Mouse (Mus musculus) neural tube, embryonic 15.5 days (tissue): ENCODE results near the gene Gm28539. TPM values are rescaled to one million over a fixed set of nuclear protein-coding genes. Genes with fewer than 3 reads are reported as not detected.

Experiments used
- ATAC-seq: fragments of 200-750 bp; cut with Nextera tagmentation; 2 replicates; pipeline ENCODE4 v1.8.0; 2017; ENCODE audit warnings: mild to moderate bottlenecking, moderate TSS enrichment, moderate library complexity; ENCODE audit not compliant: low FRiP score
- H3K27ac ChIP-seq: fragments of 300-500 bp; sonication (generic); replicated peaks from 2 replicates; pipeline ENCODE4 v1.5.1; 2015; ENCODE audit warnings: mild to moderate bottlenecking, inconsistent platforms
- H3K27me3 ChIP-seq: fragments of 300-500 bp; sonication (generic); replicated peaks from 2 replicates; pipeline ENCODE4 v1.6.1; 2015; ENCODE audit warnings: inconsistent platforms
- H3K36me3 ChIP-seq: fragments of 300-500 bp; sonication (generic); 2 replicates; pipeline ENCODE4 v1.6.1; 2015; ENCODE audit warnings: inconsistent platforms
- H3K4me1 ChIP-seq: fragments of 300-500 bp; sonication (generic); 2 replicates; pipeline ENCODE4 v1.6.1; 2015; ENCODE audit warnings: inconsistent platforms
- H3K4me2 ChIP-seq: fragments of 300-500 bp; sonication (generic); 2 replicates; pipeline ENCODE4 v1.6.1; 2015; ENCODE audit warnings: inconsistent platforms, mild to moderate bottlenecking, moderate library complexity
- H3K4me3 ChIP-seq: fragments of 300-500 bp; sonication (generic); replicated peaks from 2 replicates; pipeline ENCODE4 v1.5.1; 2015; ENCODE audit warnings: mild to moderate bottlenecking, inconsistent platforms
- H3K9ac ChIP-seq: fragments of 300-500 bp; sonication (generic); replicated peaks from 2 replicates; pipeline ENCODE4 v1.6.1; 2015; ENCODE audit warnings: mild to moderate bottlenecking, inconsistent platforms
- H3K9me3 ChIP-seq: fragments of 300-500 bp; sonication (generic); replicated peaks from 2 replicates; pipeline ENCODE4 v1.6.1; 2016; ENCODE audit warnings: inconsistent platforms
- WGBS: fragments of 180-500 bp; shearing (Covaris S2); methylation state at CpG from one replicate; pipeline ENCODE4 v1.1.7; 2015; ENCODE audit warnings: mixed read lengths; 5-methylcytosine and 5-hydroxymethylcytosine counted together
- polyA plus RNA-seq: library from polyadenylated mRNA; unstranded; fragments of >200 nt; fragmentation: Nextera tagmentation; extraction: Ambion mirVana; gene quantifications from 2 replicates; pipeline ENCODE4 v1.2.1, GENCODE M21; 2015

Gm28539 gene
- polyA plus RNA-seq: 0.17 TPM in 1 of 2 replicates, not detected in the other

DNA sequence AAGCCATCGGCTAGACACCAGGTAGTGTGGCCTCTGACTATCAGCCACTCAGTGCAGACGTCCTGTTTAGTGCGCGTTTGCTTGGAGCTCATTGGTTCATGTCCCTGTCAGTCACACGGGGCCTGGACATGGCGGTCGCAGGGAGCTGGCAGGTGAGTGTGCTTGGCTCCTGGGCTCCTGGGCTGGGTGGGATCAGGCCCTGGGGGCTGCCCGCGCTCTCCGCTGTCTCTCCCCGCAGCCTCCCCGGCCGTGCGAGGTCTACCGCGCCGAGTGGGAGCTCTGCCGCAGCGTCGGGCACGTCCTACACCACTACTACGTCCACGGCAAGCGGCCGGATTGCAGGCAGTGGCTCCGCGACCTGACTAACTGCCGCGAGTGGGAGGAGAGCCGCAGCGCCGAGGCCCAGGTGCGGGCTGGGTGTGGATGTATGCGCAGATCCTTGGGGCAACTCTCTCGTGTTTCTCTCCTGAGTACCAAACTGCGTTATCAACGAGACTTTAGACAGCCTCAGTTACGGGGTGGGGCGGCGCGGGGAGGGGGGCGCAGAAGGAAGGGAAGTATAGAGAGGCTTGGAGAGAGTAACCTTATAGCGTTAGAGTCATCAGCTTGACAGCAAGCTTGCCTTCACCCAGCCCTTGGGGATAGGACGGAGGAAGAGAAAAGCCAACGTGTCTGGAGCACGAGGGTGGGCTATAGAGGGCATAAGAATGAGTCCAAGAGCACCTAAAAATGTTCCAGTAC, at the start of gene Gm28539, which contains the start of gene 2510002D24Rik:
Gm28539 (plus strand) TSS at position 117 of the 741 bp plus-strand sequence.
2510002D24Rik (plus strand) TSS at position 111 of the 741 bp plus-strand sequence.
- Histone ChIP-seq H3K4me3 (peak within 1 kb of the TSS; percentile 92), H3K4me2 (peak within 1 kb of the TSS; percentile 63), H3K9me3 (no peaks in the 10 kb centered on the region), H3K4me1 (peaks cover 14% of the 10 kb centered on the region; the same call in 1 of the 2 replicates), H3K36me3 (peaks cover 34% of the 10 kb centered on the region), H3K27me3 (no peaks in the 10 kb centered on the region), H3K27ac (peak within 1 kb of the TSS; percentile 86), H3K9ac (peak within 1 kb of the TSS; percentile 84)
- under 1% methylated on average over 46 of the region's 46 CpGs for WGBS
- ATAC-seq: peak; percentile 98

DNA sequence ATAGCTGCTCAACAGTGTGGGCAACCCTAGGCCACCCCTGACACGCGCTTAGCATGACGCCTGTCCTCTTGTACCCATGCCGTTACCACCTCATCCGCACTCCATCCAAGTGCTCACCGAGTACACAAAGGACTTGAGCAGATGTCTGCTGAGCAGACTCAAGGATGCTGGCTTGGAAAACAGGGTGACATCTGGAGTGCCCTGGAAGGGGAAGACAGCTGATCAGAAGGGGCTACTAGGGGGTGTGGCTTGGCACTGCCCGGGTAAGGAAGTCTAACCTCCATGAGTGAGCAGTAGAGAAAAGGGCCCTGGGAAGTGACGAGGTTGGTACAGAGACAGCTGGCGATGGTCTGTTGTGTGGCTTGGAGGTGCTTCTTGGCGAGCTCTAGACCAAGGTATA, 49.7 kb upstream of the Gm28539 start:
- no peak overlapping the region for H3K27ac ChIP-seq
- no peak overlapping the region for H3K4me3 ChIP-seq
- H3K4me2 ChIP-seq: no peak overlapping the region
- H3K9me3 ChIP-seq: no peaks in the 10 kb centered on the region
- no peak for ATAC-seq
- no peaks in the 10 kb centered on the region for H3K27me3 ChIP-seq
- no peaks in the 10 kb centered on the region for H3K4me1 ChIP-seq
- no peak overlapping the region for H3K9ac ChIP-seq
- WGBS: 91% methylated on average over 10 of the region's 10 CpGs
- no peaks in the 10 kb centered on the region; the same call in 1 of the 2 replicates for H3K36me3 ChIP-seq

GRCm38 (mm10) chr16:18788627-18789406, 47.6 kb upstream of the Gm28539 start:
- 93% methylated on average over 10 of the region's 10 CpGs for WGBS
- no peaks in the 10 kb centered on the region; the same call in 1 of the 2 replicates for H3K36me3 ChIP-seq

GRCm38 (mm10) chr16:18795223-18795899, 41.0 kb upstream of the Gm28539 start:
- no peak overlapping the region for H3K27ac ChIP-seq
- H3K4me2 ChIP-seq: no peak overlapping the region
- WGBS: 92% methylated on average over 11 of the region's 11 CpGs
- H3K4me3 ChIP-seq: no peak overlapping the region
- no peaks in the 10 kb centered on the region for H3K36me3 ChIP-seq
- no peaks in the 10 kb centered on the region for H3K27me3 ChIP-seq
- H3K9me3 ChIP-seq: no peaks in the 10 kb centered on the region
- no peak for ATAC-seq
- H3K9ac ChIP-seq: no peak overlapping the region
- no peaks in the 10 kb centered on the region for H3K4me1 ChIP-seq

More at GRCm38 (mm10) chr16:18788627-18789406, 47.6 kb upstream of the Gm28539 start:
- ATAC-seq: no peak
- H3K4me1 ChIP-seq: no peaks in the 10 kb centered on the region
- H3K27me3 ChIP-seq: no peaks in the 10 kb centered on the region
- no peak overlapping the region for H3K9ac ChIP-seq
- H3K4me2 ChIP-seq: no peak overlapping the region
- H3K27ac ChIP-seq: no peak overlapping the region
- H3K4me3 ChIP-seq: no peak overlapping the region
- H3K9me3 ChIP-seq: no peaks in the 10 kb centered on the region

GRCm38 (mm10) chr16:18796645-18797044, 39.7 kb upstream of the Gm28539 start:
- no peak for ATAC-seq
- Histone ChIP-seq H3K9ac (no peak overlapping the region), H3K27me3 (no peaks in the 10 kb centered on the region), H3K4me1 (no peaks in the 10 kb centered on the region), H3K27ac (no peak overlapping the region), H3K36me3 (no peaks in the 10 kb centered on the region), H3K9me3 (no peaks in the 10 kb centered on the region), H3K4me3 (no peak overlapping the region), H3K4me2 (no peak overlapping the region)
- WGBS: 90% methylated on average over 7 of the region's 7 CpGs

DNA sequence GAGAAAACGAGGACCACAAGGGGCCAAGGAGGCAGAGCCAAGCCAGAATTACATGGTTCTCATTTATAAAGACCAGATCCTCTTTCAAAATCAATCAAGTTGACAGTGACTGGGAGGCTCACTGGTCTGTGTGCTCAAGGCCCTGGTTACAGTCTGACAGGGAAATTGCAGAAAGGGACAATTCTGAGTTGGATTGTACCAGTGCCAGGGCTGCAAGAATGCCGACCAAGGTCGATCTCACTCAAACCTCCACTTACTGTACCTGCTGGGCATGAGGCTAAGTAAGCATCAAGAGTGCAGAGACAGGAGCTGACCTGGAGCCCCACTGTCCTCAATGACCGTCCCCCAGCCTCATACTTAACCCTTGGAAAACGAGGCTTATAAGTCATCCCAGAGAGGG, 38.2 kb upstream of the Gm28539 start:
- no peaks in the 10 kb centered on the region for H3K9me3 ChIP-seq
- no peaks in the 10 kb centered on the region for H3K27me3 ChIP-seq
- no peaks in the 10 kb centered on the region for H3K36me3 ChIP-seq
- H3K4me3 ChIP-seq: no peak overlapping the region
- H3K27ac ChIP-seq: no peak overlapping the region
- 83% methylated on average over 5 of the region's 5 CpGs for WGBS
- no peak overlapping the region for H3K9ac ChIP-seq
- H3K4me1 ChIP-seq: no peaks in the 10 kb centered on the region
- no peak overlapping the region for H3K4me2 ChIP-seq
- ATAC-seq: no peak

- H3K4me1 ChIP-seq: no peaks in the 10 kb centered on the region
- H3K36me3 ChIP-seq: no peaks in the 10 kb centered on the region
- H3K4me3 ChIP-seq: no peak overlapping the region
- no peak overlapping the region for H3K4me2 ChIP-seq
- H3K9ac ChIP-seq: no peak overlapping the region
- peak; percentile 72; the same call in 1 of the 2 replicates for ATAC-seq
- no peaks in the 10 kb centered on the region for H3K9me3 ChIP-seq
- WGBS: 73% methylated on average over 2 of the region's 2 CpGs
- H3K27me3 ChIP-seq: no peaks in the 10 kb centered on the region
- H3K27ac ChIP-seq: no peak overlapping the region
These were observed 37.5 kb upstream of the Gm28539 start for GRCm38 (mm10) chr16:18798841-18799240.

DNA sequence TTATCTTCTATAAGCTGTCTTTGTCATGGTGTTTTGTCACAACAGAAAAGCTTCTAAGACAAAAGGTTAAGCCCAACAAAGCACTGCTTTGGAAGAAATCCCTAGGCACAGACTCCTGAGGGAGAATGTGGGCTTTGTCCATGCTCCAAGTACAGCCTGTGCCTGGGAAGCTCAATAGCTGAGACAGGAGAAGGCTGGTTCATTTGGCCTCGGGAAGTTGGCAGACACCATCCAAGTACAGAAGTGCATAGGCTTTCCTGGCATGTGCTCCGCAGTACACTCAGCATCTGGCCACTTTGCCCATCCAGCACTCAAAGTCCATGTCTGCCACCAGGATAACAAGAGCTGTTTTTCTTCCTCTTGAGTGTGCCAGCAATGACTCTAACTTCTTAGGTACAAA, 30.6 kb upstream of the Gm28539 start:
- no peak for ATAC-seq
- H3K27ac ChIP-seq: no peak overlapping the region
- H3K4me3 ChIP-seq: no peak overlapping the region

DNA sequence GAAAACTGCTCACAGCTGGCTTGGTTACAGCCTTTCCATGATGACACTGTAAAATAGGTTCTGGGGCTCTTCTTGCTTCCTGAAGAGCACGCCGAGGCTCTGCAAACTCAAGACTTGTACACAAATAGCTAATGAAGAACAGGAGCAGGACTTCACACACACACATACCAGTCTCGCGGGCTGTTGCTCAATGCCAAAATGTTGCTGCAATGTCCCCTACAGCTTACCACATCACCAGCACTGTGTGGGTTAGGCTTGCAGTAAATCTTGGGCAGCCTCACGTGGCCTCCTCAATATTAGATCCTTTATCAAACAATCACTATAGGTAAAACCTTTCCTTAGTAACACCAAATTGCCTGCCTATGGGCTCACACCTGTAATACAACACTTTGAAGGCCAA, 27.4 kb upstream of the Gm28539 start:
- no peaks in the 10 kb centered on the region for H3K27me3 ChIP-seq
- no peak overlapping the region for H3K4me2 ChIP-seq
- no peak overlapping the region for H3K4me3 ChIP-seq
- H3K4me1 ChIP-seq: peaks cover 19% of the 10 kb centered on the region
- ATAC-seq: no peak
- H3K9ac ChIP-seq: no peak overlapping the region
- no peak overlapping the region for H3K27ac ChIP-seq
- H3K36me3 ChIP-seq: no peaks in the 10 kb centered on the region
- H3K9me3 ChIP-seq: no peaks in the 10 kb centered on the region
- 96% methylated on average over 5 of the region's 5 CpGs for WGBS

More for the DNA sequence above, 30.6 kb upstream of the Gm28539 start:
- Histone ChIP-seq H3K4me2 (no peak overlapping the region), H3K9ac (no peak overlapping the region), H3K36me3 (no peaks in the 10 kb centered on the region), H3K27me3 (no peaks in the 10 kb centered on the region), H3K4me1 (no peaks in the 10 kb centered on the region; the same call in 1 of the 2 replicates), H3K9me3 (no peaks in the 10 kb centered on the region)
- WGBS: 91% methylated on average over 2 of the region's 2 CpGs

- ATAC-seq: no peak
- WGBS: 5% methylated on average over 5 of the region's 5 CpGs
- 0 out of 2 replicates have a peak overlapping the region, but pooled peaks have one; percentile 32 for H3K9ac ChIP-seq
These were observed 25.4 kb upstream of the Gm28539 start for GRCm38 (mm10) chr16:18811032-18811431.

More at GRCm38 (mm10) chr16:18811032-18811431, 25.4 kb upstream of the Gm28539 start:
- H3K27ac ChIP-seq: no peak overlapping the region
- H3K4me2 ChIP-seq: peak overlapping the region; percentile 87
- peaks cover 21% of the 10 kb centered on the region for H3K4me1 ChIP-seq
- H3K27me3 ChIP-seq: no peaks in the 10 kb centered on the region
- H3K9me3 ChIP-seq: no peaks in the 10 kb centered on the region
- peak overlapping the region; percentile 94 for H3K4me3 ChIP-seq
- H3K36me3 ChIP-seq: peaks cover 10% of the 10 kb centered on the region
